Mouse (Mus musculus) right cerebral cortex, adult 18-20 months (tissue): ENCODE measurements around the gene Tex52.
"Not testable (repeated sequence)": the region's sequence is repeated elsewhere in the genome, so short reads cannot be mapped to it uniquely, and the experiment has no call there.

Experiments
- DNase-seq: peaks from one replicate; pipeline ENCODE4 v3.0.0; 2022; ENCODE audit warnings: mixed read lengths

Tex52 gene

DNA sequence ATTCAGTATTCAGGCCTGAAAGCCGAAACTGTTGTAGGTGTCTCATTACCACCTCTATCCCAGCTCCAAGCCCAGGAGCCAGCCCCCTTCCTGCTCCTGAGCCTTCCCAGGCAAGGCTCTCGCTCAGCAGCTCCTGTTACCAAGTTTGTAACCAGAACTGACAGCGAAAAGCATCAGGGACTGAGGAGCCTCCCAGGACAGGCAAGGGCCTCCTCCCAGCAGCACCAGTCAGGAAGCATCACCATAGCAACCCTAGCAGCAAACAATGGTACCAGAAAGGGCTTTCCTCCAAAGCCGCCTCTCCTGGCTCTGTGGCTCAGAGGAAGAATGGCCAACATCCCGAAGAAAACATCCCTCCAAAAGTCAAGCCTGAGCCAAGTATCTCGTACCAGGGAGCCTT lies at the start of gene Tex52, which contains the start of gene Gm44596:
Gene Tex52 (plus strand): TSS at position 265 of the 400 bp plus-strand sequence.
Gene Gm44596 (plus strand): TSS at position 312 of the 400 bp plus-strand sequence.
- DNase-seq: peak; percentile 46

DNA sequence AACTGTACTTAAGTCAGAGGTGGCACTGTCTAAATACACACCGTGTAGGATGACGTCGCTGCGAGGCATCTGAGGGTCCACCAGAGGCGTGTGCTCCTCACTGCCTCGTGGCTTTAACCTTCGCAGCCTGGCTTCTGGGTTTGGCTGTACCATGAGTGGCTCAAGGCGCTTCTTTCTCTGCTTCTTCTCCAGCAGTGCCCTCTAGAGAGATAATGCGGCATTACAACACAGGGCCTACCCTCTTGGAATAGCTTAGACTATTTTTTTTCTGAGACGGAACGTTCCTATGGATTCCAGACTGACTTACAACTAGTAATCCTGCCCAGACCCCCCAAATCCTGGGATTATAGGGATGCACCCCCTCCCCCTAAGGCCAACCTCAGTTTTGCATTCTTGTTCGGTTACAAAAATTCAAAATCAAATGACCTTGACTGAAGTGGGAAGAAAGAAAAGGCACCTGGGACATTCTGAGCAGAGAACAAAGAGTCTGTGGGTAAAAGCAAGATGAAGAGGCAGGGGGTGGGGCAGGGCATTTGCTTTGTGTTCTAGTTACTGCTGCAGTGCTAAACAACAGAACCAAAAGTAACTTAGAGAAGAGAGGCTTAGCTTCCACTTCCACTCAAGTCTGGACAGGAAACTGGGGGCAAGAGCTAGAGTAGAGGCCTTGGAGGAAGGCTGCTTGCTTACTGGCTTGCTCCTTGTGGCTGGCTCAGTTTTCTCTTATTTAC lies 40.7 kb upstream of the Tex52 start:
- DNase-seq: peak; percentile 72

DNA sequence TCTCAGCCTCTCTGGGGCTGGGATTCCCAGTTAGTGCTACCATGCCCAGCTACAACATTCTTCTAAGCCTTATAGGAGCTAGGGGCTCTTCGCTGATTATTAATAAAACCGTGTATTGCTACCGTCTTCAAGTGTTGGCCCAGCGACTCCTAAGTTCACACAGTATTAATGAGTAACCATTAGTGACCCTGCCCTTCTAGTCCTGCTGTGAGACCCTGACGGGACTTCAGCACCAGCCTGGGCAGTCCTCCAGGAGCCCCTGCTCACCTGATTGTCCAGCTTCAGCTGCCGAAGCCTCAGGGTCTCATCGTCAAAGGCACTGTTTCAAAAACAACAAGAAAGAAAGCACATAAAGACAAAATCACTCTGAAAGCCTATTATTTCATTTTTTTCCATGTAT lies 37.8 kb upstream of the Tex52 start:
- DNase-seq: no peak

DNA sequence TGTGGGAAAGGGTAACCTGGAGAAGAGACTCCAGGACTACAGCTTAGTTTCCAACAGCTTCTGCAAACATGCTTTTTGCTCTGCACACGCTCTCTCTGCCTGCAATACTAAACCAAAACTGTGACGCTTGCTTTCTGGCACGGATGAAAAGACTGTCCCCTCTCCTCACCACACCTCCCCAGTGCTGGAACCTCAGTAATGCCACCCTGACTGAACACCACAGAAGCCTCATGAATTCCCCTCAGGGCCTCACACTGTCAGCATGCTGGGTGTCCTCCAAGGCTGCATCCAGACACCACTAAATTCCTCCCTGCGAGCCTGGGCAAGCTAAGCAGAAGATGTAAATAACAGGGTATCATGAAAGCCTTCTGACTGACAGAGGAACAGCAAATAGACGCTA lies 36.4 kb upstream of the Tex52 start:
- DNase-seq: no peak

DNA sequence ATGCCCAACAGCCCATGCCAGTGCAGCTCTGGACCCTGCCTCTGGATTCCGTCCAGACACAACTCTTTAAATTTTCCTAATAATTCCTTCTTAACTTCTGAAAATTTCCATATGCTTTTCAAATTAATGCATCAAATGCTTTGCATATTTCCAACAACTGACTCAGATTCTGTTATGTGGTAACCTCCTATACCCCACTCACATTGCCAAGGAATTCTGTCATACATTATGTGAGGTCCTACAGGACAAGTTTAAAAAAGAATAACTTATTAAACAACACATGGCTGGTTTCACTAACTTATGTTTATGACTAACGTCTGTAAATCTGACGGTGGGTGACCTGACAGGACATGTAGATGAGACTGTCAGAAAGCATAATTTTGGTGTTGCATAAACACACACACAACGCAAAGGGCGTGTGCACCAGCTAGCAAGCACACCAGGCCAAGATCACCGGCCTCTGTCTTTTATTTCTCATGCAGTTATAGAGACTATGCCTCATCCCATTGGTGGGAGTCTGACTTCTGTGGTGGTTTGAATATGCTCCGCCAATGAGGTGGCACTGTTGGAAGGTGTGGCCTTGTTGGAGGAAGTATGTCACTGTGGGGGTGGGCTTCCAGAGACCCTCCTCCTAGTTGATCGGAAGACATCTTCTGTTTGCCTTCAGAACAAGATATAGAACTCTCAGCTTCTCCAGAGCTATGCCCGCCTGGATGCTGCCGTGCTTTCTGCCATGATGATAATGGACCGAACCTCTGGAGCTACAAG lies 33.1 kb upstream of the Tex52 start:
- no peak for DNase-seq

DNA sequence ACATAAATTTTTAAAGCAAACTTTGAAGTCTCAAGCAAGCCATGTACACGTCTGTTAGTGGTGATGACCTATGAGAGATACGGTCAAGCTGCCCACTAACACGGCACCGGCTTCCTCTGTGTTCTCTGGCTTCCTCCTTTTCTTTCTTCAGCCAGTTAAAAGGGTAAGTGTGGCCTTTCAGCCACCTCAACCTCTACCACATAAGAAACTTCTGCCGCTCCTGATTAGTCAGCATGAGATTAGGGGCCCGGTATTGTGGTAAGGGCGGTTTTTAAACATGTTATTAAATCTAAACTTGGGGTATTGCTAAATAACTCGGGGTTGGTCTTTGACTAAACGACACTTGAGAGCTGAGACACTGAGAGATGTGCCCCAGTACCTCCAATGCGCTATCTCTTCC lies 29.6 kb upstream of the Tex52 start:
- DNase-seq: no peak

DNA sequence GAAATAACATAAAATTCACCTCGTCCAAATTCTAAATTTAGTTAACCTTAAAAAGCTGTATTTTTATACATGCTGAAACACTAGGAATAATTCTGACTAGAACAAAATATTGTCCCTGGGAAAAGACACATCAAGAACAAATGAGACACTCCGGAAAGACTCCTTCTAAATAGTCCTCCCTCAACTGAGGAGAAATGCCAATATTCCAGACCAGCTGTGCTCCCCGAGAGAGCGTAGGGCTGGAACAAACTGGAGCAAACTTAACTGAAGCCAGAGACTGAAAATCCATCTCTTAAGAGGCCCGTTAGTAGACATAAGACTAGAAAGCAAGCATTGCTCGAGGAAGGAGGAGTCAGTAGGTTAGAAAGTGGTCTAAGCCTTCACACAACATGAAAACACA lies 28.5 kb upstream of the Tex52 start:
- no peak for DNase-seq

DNA sequence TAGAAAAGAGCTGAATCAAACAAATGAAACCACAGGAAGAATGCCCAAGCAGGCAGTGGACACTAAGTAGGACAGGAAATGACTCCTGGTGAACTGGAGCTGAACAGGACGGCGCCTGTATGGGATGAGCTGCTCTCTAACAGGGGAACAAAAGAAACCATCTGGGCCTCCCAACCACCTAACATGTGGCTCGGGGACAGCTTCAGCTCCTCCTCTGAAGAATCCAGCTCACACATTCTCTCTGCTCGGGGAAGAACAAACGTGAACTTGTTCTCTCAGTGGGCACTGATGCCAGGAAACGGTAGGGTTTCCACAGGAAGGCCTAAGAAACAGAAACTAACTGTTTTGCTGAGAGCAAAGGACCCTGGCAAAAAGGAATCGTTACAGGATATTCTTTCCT lies 25.5 kb upstream of the Tex52 start:
- DNase-seq: no peak

DNA sequence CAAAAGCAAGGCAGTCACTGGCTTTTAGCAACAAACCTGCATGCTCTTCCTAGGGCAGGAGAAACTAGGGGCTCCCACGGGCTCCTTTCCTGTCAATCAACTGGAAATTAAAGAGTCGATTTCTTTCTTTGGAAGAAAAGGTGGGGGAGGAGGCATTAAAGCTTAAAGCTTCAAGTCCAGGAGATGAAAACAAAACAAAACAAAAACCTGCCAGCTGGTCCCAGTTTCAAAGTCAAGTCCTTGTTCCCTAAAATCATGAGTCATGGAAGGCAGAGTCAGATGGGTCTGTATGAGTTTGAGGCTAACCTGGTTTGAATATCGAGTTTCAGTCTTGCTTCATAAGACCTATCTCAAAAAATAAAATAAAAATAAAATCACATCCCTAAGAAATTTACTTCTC lies 21.1 kb upstream of the Tex52 start:
- no peak for DNase-seq

DNA sequence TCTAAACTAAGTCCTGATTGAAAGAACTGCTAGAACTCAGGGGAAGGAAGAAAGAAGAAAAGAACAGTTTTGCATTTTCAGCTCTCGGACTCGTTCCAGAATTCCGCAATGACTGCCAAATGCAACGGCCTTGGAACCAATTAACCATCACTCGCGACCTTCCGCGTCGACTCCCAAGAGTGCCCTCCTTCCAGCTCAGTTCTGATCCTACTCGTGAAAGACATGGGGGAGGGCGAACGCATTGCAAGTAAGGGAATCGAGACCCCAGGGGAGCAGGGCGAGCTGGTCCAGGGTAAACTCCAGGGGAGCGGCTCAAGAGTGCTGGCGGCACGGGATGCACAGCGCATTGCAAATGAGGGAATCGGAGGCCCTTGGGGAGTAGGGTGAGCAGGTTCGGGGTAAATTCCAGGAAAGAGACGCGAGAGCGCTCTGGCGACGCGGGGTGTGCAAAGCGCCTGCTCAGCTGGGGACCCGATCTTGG lies 20.0 kb upstream of the Tex52 start:
- peak; percentile 61 for DNase-seq

DNA sequence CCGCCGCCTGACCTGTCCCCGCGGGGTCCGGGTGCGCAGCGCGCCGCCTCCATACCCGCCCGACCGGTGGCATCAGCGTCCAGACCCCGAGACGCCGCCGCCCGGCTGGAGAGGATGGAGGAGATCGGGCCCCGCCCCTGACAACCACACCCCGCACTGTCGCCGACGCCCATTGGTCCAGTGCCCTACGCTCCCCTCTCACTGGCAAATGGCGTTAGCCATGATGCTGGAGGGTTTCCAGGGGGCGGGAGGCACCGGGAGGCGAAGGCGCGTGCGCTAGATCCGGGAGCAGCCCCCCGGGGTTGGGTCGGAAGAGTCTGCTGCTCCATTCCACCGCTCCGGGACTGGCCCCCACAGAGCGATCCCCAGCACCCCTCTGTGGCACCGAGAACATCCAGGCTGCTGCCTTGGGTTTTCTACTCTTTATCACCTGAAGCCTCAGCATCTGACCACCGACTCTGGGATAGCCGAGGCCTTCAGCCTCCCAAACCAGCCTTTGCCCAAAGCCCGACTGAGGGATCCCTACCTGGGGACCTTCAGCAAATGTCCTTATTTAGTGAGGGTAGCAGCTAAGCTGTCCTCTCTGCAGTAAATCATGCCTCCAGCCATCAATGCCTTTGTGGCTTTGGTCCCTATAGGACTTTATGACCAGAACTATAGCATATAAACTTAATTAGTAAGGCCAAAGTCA lies 19.4 kb upstream of the Tex52 start, which contains the start of gene Tulp3:
Gene Tulp3 (minus strand): TSS at position 126 of the 691 bp plus-strand sequence.
- DNase-seq: peak; percentile 98

DNA sequence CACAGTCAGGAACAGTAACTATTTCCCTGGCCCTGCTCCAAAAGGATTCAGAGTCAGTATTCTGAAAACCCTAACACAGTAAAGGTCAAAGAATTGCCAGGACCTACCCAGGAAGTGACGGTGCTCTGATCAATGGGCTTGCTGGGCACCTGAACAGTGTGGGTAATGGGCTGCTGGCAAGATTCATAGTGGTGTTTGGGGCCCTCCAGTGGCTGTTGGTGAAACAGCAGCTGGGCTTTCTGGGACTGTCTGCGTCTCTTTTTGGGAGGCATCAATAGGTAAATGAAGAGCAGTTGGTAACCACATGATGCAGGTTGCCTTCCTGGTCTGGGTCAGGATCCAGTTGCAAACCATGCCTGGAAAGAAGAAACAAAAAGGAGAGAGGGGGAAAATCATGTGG lies 16.3 kb upstream of the Tex52 start:
- DNase-seq: peak; percentile 63

DNA sequence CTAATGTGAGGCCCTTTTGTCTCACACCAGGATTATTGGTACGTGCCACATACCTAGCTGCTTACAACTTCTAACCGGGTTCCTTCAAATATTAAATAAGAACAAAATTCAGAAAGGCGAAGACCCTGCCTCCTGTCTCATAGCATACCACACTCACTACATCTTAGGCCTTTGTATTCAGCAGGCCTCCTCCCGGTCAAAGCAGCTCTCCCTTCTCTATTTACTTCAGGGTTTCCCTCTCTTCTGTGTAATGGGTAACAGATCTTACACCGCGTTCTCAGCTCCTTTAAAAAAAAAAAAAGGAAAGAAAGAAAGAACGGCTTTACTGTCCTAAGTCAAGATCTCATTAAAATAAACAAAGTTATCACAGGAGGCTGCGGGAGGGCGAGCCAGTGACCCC lies 13.4 kb upstream of the Tex52 start:
- no peak for DNase-seq

DNA sequence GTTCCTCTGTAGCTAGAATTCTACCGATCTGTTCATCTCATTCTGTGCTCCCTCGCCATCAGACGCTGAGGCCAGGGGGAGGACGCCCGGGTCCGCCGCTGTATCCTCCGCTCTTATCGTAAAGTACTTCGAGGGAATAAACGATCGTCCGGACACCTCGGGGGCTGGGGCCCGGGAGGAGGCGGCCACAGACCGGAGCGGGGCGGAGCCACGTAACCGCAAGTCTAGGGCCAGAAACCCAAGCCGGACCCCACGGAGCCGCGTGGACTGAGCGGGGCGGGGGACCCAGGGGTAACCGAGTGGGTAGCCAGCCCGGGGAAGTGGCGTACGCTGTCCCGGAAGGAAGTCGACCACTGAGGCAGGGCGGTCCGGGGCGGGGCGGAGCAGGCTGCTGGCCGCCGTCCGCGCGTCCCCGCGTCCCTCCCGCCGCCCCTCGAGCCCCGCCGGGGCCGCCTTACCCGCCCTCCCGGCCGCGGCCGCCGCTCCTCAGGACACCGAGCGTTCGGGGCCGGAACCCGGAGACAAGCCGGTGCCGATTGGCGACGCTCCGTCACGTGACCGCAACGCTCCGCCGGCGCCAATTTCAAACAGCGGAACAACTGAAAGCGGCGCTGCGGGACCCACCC lies 12.8 kb upstream of the Tex52 start, which contains the start of the genes Rhno1 and Foxm1:
Gene Rhno1 (minus strand): TSS at position 531 of the 626 bp plus-strand sequence.
Gene Foxm1 (plus strand): TSS at position 587 of the 626 bp plus-strand sequence.
- peak; percentile 85 for DNase-seq

DNA sequence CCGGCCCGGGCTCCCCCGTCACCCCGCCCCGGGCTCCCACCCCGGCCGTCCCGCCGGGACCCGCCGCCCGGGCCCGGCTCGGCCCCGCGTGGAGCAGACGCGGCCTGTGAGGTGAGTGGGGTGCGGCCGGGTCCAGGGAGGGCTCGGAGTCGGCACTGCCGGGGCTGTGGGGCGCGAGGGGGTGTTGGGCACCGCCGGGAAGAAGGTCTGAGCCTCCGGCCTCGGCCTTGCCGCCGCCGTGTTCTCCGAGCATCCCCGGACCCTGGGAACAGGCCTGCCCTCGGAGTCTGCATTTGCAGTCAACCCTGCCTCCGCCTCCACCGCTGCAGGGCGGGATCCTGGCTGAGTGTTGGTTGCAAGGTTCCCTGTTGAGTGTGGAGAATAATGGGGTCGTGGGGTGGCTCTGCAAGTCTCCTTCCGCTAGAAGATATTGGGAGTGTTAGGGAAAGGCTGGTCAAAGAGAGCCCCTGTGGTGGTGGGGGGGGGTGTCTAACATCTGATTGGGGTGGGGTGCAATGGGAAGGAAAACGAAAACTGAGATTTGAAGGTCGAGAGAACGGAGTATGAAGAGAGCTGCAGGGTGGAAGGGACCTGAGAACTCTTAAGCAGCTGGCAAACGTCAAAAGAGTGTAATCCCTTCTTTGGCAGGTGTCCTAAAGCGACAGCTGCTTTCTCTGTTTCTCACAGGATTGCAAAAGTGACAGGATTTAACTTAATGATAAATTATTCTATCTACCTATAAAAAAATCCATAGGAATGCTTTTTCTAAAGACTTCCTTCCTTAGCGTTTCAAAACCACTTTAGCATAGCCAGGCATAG lies 12.0 kb upstream of the Tex52 start:
- DNase-seq: no peak

DNA sequence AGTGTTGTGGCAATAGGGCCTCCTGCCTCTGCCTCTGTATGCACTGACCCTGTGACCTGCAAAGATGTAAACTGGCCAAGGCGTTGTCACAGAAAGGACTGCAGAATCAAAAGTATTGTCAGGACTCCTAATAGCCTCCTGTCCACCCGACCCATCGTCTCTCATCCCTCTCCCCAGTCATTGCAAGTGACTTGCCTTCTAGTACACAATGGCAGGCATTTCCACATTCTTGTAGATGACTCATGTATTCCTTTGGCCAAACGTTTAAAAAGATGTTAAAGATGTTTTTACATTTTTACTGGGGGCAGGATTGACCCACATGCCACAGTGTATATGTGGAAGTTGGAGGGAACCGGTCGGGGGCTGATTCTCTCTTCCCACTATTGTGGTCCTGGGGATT lies 10.5 kb upstream of the Tex52 start:
- no peak for DNase-seq

DNA sequence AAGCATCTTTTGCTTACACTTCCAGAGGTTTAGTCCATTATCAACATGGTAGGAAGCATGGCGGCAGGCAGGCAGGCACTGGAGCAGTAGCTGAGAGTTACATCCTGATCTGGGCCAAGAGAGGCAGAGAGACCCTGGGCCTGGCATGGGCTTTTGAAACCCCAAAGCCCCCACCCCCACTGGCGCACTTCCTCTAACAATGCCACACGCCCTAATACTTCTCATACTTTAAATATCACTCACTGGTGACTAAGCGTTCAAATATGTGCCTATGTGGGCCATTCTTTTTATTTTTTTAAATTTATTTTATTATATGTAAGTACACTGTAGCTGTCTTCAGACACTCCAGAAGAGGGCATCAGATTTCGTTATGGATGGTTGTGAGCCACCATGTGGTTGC lies 8.8 kb upstream of the Tex52 start:
- no peak for DNase-seq

DNA sequence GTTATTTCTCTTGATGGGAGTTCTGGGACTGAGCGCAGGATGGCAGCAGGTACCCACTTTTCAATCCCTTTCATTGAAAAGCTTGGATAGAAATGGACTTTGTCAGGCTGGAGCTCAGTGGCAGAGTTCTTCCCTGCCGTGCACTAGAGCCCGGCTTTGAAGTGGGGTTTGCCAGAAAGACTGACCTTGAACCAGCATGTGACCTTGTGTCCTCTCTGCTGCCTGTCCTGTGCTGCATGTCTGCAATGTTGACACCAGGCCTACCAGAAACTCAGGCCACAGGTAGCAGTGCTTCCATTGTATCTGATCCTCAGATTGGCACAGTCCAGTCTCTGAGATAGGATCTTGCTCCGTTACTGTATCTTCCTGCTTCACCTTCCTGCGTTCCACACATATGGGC lies 5.2 kb upstream of the Tex52 start:
- DNase-seq: no peak

DNA sequence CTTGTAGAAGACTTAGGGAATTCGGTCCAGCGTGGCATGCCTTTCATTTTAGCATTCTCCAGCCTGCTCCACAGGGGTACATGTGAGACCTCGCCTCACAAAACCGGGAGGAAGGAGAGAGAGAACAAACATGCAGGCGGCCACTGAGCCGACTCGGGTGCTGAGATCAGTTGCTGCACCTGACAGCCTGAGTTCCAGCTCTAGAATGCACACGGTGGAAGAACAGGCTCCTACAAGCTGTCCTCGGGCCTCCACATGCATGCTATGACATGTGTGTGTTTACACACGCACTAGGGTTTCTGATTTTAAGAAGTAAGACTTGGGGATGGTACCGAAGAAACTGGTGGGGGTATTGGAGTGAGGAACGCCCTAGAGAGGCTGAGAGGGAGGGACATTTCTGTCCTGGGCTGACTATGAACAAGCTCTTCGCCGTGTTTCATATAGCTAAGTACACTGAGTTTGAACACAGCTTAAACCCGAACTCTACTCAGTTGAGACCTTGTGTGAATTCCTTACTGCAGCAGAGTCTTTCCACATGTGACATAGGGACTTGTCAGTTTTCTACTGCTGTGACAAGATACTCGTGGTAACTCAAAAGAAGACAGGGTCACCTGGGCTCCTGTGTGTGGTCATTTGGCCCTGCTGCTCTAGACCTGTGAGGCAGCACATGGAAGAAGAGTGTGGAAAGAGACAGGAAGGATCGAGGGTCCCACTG lies 1.3 kb downstream of the Tex52 start:
- DNase-seq: no peak

DNA sequence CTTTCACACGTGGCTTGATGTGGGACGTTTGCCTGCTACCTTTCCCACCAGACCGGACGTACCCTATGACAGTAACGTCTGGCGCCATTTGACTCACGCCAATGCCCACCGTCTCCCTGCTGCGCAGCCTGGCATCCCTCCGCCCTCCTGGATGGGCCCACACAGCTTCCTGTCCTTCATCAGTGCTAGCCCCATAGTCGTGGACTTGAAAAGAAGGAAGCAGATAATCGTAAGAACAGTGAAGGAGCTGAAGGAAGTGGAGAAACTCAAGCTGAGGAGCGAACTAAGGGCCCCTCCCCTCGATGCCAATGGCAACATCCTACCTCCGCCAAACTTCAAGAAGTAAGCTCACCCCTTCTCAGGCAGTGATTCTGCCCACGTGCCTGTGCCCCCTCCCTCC lies 4.4 kb downstream of the Tex52 start:
- DNase-seq: no peak

DNA sequence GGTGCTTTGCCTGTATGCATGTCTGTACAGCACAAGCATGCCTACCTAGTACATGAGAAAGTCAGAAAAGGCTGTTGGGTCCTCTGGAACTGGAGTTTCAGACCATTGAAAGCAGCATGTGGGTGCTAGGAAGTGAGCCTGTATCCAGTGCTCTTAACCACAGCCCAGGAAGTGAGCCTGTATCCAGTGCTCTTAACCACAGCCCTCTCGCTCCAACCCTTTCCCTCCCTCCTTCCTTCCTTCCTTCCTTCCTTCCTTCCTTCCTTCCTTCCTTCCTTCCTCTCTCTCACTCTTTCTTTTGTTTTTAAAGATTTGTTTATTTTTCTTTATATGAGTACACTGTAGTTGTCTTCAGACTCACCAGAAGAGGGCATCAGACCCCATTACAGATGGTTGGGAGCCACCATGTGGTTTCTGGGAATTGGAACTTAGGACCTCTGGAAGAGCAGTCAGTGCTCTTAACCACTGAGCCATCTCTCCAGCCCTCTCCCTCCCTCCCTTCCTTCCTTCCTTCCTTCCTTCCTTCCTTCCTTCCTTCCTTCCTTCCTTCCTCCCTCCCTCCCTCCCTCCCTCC lies 5.4 kb downstream of the Tex52 start:
- DNase-seq: not testable (repeated sequence)
